Mouse (Mus musculus): ENCODE measurements around the gene Hs3st2.

Hs3st2 gene

DNA sequence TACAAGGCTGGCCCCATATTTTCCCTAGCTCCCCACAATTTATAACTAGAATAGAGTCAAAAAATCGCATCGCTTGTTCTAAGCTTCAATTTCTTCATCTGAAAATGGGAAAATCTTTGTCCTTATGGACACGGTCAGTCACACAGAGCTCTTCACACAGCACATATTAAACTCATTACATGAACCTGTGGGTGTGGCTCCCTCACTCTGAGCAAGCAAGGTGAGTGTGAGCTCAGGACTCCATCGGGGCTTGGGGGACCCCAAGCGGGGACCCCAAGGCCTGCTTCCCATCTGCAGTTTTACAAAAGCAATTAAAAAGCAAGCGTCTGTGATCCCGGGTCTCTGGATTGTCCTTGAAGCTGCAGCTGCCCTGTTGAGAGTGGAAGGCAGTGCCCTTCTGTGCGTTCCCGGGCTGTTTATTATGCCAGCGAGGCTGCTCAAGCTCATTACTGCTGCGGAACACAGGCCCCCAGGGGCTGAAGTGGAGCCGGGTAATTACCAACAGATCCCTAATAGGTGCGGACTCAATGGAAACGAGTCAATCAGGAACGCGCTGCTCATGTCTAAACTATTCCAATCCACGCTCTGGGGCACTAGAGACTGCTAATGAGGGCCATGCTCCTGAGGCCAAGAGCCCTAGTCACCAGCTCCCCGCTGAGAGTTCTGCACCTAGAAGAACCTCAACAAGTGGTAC, 157.8 kb downstream of the Hs3st2 start:
- DNase-seq (ENCODE audit: low spot score) = peak; percentile 26
